Mouse (Mus musculus): Measurements from ENCODE around the gene Tmem116.

The Tmem116 gene

GRCm38 (mm10) chr5:121451644-121452025 is at the start of gene Tmem116:
Gene Tmem116, plus strand, starts transcription at chr5:121451893.
- no peak for DNase-seq (ENCODE audit: low read depth, low spot score)

- DNase-seq (ENCODE audit: low read depth, low spot score) = no peak
These were observed 43.8 kb upstream of the Tmem116 start for GRCm38 (mm10) chr5:121407856-121408255.

- DNase-seq (ENCODE audit: low read depth, low spot score) = no peak
These were observed 40.7 kb upstream of the Tmem116 start for GRCm38 (mm10) chr5:121410975-121411374.

DNA sequence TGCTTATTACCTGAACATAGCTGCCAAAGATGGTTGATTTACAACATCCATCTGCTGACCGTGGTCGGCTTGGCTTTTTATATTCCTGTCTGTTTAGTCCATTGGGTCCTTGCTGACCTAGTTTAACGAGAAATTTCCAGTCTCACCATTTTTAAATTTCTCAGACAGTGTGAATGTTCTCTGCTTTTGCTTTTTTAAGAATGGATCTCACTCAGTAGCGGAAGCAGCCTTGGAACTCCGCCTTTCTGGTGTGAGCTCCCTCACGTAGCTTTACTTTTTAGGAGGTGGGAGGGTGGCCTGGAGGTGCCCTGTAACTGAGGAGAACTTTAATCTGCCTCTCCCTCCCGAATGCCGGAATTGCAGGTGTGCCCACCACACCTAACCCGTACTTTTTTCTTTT is 31.0 kb upstream of the Tmem116 start:
- no peak for DNase-seq (ENCODE audit: low read depth, low spot score)

GRCm38 (mm10) chr5:121422787-121423186 is 28.9 kb upstream of the Tmem116 start:
- no peak for DNase-seq (ENCODE audit: low read depth, low spot score)

DNA sequence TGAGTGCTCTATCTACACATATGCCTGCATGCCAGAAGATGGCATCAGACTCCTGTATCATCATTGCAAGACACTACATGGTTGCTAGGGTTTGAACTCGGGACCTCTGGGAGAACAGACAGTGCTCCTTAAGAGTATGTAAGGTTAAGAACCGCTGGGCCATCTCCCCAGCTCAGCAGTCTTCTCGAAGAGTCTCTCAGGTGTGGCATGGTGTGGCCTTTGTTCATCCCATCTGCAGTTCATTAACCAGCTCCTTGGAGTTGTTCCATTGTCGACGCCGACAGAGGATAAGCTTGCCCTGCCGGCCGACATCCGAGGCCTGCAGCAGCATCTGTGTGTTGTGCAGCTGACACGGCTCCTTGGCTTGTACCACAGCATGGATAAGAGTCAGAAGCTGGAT is 28.4 kb upstream of the Tmem116 start:
- no peak for DNase-seq (ENCODE audit: low read depth, low spot score)

DNA sequence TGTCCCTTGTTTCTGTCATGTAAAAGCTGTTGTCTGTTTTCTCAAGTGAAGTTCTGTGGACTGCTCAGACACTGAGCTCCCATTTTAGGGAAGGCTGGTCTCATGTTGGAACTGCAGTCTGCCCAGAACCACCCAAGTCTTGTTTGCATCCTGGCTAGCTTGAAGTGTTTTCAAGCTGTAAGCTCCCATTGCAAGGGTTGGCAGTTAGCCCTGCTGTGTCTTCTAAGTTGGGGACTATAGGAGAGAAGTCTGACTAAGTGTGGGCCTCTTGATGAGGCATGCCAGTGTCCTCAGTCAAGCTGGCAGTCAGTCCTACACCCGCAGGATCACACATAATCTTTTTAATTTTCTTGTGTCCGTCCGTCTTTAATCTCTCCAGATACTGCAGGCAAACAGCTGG is 22.7 kb upstream of the Tmem116 start:
- DNase-seq (ENCODE audit: low read depth, low spot score) = no peak

DNA sequence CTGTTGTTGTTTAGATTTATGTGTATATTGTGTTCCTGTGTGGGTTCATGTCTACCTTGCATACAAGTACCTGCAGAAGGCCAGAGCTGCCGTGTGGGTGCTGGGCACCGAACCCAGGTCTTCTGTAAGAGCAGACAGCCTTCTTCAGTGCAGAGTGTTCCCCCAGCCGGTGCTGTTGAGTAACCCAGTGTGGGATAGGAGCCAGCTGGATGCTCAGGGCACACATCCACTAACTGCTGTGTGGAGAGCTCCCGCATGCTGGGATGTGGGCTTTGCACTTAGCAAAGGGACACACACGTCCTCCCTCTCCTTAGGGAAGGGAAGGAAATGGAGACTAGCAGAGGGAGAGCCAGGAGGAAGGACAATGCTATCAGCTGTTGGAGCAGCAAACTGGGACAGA is 13.6 kb upstream of the Tmem116 start:
- no peak for DNase-seq (ENCODE audit: low read depth, low spot score)

- DNase-seq (ENCODE audit: low read depth, low spot score) = no peak
These were observed 12.9 kb upstream of the Tmem116 start for GRCm38 (mm10) chr5:121438756-121439155.

DNA sequence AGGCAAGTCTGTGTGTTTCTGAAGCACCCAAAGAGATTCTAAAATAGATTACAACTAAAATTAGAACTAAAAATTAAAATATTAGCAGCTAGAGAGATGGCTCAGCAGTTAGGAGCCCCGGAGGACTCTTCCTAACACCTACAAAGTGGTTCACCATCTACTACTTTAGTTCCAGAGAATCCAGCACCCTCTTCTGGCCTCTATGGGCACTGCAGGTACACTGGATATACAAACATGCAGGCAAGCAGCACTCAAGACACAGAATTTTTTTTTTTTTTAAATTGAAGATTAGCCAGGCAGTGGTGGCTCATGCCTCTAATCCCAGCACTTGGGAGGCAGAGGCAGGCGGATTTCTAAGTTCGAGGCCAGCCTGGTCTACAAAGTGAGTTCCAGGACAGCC is 8.1 kb upstream of the Tmem116 start:
- peak; percentile 77 for DNase-seq (ENCODE audit: low read depth, low spot score)

DNA sequence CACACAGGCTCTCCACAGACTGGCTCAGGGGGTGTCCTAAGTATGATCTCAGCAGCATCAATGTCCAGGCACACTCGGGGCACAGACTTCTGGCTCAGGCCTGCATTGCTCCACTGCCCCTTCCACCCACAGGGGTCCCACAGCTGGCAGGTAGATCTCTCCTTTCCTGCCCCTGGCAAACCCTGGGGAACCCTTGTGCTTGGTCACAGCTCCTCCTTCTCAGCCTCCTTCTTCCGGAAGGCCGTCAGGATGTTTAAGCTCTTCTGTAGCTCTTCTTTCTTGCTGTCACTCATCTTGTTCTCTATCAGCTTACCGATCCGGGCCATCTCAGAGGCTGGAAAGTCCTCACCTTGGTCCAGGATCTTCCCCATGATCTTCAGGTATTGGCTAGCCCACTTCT is 6.8 kb upstream of the Tmem116 start:
- no peak for DNase-seq (ENCODE audit: low read depth, low spot score)

DNA sequence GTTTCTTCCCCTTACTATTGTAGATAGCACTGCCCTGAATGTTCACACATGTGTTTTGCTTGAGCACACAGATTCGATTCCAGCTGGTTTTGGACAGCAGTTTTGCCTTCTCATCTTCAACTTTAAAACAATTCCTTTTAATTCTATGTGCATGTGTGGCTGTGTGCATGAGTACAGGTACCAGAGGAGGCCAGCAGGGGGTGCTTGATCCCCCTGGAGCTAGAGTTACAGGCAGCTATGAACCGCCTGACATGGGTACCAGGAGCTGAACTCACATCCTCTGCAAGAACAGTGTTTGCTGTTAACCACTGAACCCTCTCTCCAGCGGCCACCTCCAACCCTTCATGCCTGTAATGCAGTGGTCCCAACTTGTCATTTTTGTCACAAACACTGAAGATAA is 3.2 kb upstream of the Tmem116 start:
- DNase-seq (ENCODE audit: low read depth, low spot score) = peak; percentile 49

GRCm38 (mm10) chr5:121449976-121450375 is 1.7 kb upstream of the Tmem116 start:
- peak; percentile 91 for DNase-seq (ENCODE audit: low read depth, low spot score)

DNA sequence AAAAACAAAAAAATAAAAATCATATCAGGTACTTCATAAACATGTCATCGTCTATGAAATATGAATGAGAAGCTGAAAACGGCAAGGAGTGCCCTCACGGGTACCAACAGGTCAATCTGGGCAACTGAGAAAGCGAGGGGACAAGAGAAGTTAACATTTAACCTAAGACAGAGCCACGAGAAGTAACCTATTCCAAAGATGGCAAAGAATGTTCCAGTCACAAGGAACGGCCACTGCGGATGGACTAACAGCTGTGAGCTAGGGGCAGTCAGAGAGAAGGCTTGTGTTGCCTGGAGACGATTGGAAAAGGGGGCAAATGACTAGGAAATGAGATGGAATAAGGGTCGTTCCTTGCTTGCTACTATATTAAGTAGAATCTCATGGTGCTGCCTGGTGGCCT is 1.2 kb upstream of the Tmem116 start:
- DNase-seq (ENCODE audit: low read depth, low spot score) = no peak

GRCm38 (mm10) chr5:121451203-121451602 is 490 bp upstream of the Tmem116 start:
- peak; percentile 93 for DNase-seq (ENCODE audit: low read depth, low spot score)

DNA sequence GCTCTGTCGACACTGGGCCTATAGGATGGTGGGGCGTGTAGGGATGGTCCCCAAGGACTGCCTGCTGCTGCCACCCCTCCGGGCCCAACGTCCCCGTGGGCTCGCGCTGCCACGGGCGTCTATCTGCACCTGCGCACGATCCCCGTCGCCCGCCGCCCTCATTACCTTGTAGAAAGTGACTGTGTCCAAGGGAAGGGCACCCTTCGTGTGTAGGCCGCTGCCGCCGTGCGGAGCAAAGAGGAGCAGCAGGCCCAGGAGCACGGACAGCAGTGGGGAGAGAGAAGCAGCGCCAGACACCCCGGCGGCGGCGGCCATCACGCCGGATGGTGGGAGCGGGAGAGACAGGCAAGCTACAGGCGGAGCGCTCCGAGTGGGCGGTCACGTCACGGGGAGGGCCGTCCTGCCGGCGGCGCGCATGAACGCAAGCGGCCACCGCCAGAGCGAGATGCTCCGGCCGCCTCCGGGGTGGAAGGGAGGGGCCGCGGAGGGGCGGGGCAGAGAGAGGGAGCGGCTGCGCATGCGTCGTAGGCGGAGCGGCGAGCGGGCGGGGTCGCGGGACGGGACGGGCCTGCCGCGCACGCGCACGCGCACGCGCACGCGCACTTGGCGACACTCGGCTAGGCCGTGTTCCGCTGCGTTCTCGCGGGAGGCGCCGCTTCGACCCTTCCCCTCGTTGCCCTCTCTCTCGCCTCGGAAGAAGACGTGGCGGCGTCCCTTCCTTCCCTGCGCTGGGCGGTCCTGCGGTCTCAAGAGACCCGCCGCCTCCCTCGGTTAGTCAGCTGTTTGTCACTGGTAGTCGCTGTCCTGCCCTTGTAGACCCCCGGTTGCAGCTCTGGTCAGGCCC is 555 bp downstream of the Tmem116 start, which contains the start of gene Erp29:
Gene Erp29 (minus strand): TSS at position 481 of the 844 bp plus-strand sequence.
- DNase-seq (ENCODE audit: low read depth, low spot score) = peak; percentile 98

- no peak for DNase-seq (ENCODE audit: low read depth, low spot score)
These were observed 1.2 kb downstream of the Tmem116 start for GRCm38 (mm10) chr5:121452906-121453305.

- DNase-seq (ENCODE audit: low read depth, low spot score) = no peak
These were observed 2.2 kb downstream of the Tmem116 start for GRCm38 (mm10) chr5:121453743-121454502.

GRCm38 (mm10) chr5:121454503-121454782 is 2.8 kb downstream of the Tmem116 start:
- DNase-seq (ENCODE audit: low read depth, low spot score) = no peak

- peak; percentile 61 for DNase-seq (ENCODE audit: low read depth, low spot score)
These were observed 4.0 kb downstream of the Tmem116 start for GRCm38 (mm10) chr5:121455510-121456265.

- DNase-seq (ENCODE audit: low read depth, low spot score) = no peak
These were observed 9.9 kb downstream of the Tmem116 start for GRCm38 (mm10) chr5:121461339-121462170.

- peak; percentile 49 for DNase-seq (ENCODE audit: low read depth, low spot score)
These were observed 10.4 kb downstream of the Tmem116 start for GRCm38 (mm10) chr5:121462171-121462502.

Data from A20 (cell line).